Mouse (Mus musculus) embryo, embryonic 10 days (tissue): ENCODE data around the gene Hdac5.

Experiments used
- DNase-seq: peaks from one replicate; pipeline ENCODE4 v3.0.0-alpha.2; 2015; ENCODE audit warnings: low spot score

Gene Hdac5

DNA sequence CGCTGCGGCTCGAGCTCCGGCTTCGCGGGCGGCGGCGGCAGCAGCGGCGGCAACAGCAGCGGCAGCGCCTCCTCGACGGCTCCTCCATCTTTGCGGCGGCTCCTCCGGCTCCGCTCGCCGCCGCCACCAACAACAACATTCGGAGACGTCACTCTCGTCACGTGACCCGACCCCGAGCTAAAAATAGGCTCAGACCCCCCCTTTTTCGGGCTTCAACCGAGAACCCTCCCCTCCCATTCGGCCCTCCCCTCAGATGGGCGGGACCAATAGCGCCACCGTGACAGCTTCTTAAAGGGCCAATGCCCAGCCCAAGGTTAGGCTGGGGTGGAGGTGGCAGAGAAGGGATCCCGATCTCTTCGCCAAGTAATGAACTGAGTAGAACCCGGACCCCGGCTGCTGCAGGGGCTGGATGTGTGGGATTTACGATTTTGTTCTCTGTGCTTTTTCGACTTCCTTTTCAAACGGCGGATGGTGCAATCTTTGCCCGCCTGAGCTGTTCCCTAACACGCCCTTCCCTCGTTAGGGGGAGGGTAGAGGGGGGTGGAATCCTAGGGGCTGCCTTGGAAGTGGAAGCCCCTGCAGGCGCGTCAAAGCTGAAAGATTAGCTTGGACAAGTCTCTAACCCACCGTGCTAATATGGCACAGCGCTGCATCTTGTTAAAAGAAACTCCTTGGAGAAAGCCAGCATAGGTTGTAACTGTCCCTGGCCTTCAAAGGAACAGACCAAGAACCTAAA is at the start of gene Hdac5:
Gene Hdac5, minus strand, starts transcription at position 161 of the 736 bp plus-strand sequence.
- DNase-seq: peak; percentile 99

DNA sequence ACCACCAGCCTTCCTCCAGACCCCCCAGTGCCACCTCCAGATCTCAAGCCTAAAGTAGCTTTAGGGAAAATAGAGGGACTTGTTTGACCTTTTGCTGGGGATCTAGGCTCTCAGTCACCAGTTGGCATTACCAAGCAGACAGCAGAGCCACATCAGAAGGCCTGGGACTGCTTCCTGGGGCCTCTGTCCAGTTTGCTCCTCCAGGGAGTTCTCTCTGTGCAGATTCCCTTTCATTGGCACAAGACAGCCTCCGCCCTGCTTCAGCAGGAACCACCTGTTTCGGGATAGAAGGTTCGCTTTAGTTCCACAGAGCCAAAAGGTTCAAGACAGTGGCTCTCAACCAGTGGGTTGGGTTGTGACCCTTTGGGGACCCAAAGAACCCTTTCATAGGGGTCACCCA is 49.6 kb upstream of the Hdac5 start:
- no peak for DNase-seq

DNA sequence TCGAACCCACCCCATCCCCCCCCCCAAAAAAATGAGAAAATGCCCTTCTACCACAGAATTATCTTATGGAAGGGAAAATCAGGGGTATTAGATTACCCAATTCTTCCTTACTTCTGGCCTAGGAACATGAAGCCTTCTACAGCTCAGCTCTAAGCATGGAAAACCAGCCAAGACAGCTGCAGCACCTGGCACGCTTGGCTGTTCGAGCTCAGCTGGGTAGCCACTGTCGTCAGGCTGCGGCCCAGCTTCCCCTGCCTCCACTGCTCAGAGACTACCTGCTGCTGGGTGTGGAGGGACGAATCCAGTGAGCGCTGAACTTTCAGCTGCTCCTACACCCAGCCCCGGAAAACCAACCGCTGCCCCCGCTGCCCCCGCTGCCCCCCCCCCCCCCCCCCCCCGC is 47.8 kb upstream of the Hdac5 start:
- no peak for DNase-seq

DNA sequence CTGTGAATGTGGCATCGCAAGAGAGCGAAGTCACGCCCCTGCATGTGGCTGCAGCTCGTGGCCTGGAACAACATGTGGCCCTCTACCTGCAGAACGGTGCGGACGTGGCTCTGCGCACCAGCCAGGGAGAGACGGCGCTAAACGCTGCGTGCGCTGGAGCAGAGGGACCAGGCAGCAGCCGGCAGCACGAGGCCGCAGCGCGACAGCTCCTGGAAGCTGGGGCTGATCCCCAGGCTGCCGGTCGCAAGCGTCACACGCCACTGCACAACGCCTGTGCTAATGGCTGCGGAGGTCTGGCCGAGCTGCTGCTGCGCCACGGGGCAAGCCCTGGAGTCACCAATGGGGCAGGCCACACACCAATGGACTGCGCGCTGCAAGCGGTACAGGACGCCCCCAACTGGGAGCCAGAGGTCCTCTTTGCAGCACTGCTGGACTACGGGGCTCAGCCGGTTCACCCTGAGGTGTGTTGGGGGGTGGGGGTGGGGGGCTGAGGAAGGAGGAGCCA is 46.5 kb upstream of the Hdac5 start:
- peak; percentile 83 for DNase-seq

DNA sequence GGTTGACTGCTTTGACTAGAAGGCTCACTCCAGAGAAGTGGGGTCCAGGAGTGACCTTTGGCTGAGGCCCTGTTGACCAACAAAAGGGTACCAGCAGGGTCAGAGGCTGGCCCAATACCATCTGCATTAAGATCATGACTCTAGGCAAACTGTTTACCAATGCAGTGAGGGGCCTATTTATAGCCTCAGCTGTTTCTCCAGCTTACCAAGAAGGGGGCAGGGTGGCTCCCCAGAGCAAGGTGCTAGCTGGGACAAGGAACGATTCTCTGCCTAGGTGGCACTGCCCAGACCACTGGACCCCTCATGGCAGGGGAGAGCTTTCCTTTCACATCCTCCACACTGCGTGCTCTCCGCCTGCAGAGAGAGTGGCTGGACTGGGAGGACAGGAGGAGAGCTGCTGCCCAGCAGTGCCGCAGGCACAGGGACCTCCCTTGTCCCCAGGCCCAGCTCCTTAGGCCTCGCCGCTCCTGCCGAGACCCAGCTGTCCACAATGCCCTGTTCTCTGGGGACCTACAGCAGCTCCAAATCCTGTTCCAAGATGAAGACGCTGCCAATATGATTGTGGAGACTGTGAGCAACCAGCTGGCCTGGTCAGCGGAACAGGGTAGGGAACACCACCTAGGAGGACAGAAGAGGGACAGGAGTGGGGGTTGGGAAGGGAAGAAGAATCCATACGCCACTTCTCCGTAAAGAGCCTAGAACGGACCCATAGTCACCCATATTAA is 38.7 kb upstream of the Hdac5 start, which contains the start of gene Asb16:
Gene Asb16, plus strand, starts transcription at position 224 of the 725 bp plus-strand sequence.
- no peak for DNase-seq

DNA sequence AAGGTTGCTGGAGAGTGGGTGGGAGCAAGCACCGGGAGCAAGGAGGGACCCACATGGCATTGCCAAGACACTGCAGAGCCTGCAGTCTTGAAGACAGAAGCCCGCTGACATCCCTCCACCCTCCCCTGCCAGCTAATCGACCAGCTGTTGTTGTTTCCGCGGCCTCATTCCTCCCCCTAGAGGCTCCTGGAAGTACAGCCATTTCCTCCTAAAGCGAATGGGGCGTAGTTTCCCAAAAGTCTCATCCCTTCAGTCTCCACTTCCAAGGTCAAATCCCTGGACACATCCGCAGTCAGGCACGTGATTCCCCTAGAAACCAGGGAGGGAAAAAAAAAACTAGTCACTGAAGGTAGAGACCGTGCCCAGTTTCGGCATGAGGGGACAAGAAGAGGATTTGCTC is 37.5 kb upstream of the Hdac5 start:
- DNase-seq: peak; percentile 84

DNA sequence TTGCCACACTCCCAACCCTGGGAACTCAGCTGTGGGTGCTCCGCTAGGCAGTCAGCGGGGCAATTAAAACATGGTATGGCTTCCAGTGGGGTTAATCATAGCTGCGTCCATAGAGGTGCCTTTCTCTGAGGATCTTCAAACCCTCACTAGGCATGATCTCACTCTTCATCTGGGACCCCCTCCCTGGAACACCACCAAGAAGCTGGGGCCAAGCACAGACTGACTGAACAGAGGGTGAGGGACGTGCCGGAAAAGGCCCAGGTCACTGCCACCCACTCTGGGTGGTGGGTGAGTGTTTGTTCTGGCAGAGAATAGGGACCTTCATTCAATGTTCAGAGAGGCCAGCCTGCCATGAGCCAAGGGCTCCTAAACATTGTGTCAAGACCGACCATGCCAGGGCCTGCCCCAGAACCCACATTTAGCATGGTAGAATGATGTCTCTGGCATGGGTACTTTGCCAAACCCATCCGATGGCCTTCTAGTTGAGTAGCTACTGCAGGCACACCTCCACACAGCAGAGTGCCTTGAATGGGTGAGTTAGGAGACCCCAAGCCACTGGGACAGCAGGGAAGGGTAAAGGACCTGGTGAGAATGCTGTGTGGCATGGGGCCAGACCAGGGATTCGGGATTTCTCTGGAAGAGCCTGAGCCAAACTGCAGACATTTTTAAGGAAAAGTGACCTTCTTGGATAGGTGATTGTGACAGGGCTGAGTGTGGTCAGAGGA is 36.8 kb upstream of the Hdac5 start:
- DNase-seq: no peak

DNA sequence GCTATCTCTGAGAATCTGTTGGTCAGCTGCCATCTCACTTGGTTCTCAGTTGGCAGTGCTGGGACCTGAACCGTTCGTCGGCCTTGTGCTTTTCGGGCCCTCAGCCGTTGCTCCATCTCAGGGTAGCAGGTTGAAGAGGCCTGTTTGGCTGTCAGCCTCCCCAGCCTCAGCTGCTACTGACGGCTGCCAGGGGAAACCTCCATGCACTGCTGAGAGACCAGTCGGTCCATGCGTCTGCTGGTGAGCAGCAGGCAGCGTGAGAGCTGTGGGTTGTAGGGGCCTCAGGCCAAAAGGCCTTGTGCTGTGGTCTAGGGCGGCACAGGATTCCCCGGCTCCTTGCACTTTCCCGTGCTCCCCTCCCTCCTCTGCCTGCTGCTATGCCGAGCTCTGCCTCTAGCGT is 35.9 kb upstream of the Hdac5 start:
- DNase-seq: no peak

DNA sequence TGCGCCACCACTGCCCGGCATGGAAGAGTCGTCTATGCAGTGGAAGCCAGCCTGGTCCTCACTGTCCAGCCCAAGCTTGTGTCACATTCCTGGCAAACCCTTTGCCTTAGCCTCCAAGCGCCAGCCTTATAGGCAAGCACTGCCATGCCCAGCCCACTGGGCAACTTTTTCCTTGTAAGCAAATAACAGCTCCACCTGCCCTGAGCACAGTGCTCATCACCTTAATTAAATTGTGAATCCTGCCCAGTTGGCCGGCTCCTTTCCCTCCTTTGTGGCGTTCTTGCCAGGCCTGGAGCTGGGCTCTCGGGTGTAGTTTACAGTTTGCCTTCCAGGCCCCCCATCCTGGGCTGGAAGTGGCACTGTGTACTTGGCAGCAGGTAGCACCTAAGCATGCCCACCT is 33.2 kb upstream of the Hdac5 start:
- no peak for DNase-seq

DNA sequence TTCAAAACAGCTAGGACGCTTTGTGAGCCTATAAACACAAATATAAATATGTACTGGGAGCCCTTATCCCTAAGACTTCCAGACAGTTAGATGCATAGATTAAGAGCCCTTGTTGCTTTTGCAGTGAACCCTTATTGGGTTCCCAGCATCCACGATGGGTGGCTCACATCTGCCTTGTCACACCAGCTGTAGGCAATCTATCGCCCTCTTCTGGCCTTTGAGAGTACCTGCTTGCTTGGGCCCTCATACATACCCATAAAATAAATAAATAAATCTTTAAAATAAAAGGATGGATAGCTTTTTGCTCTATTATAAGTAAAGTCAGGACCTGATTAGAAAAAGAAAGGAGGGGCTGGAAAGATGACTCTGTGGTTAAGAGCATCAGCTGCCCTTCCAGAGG is 28.6 kb upstream of the Hdac5 start:
- peak; percentile 42 for DNase-seq

DNA sequence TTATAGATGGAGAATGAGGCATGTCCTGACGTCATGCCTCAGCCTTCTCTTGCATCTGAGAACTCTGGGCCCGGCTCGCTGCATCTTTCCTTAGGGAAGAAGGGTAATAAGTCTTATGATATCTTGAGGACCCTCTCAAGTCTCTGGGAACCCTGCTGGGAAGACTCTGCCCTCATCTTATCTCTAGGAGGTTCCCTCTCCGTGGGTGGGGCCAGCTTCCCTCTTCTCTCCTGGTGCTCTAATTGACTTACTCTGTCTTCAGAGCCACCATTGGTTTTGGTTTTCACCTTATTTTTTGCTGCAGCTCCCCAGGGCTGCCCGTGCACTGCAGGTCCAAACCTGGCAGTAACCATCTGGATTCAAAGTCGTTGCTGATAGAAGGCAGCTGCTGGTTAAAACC is 28.1 kb upstream of the Hdac5 start:
- no peak for DNase-seq

DNA sequence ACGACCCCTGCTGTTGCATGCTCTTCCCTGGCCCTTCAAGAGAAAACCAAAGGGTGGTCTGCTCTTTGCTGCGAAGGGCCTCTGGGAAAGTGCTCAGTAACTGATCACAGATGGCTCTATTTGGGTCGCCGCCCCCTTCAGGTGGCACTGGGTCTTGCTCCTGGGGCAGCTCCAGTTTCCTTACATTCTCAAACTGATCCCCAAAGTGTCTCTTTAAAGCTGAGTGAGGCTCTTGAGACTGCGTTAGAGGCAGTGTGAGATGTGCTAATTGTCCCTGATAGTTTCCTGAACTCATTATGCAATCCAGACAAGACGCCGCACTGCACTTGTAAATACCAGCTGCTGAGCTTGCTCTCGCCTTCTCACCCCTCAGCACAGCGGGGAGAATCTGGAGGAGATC is 27.5 kb upstream of the Hdac5 start:
- peak; percentile 64 for DNase-seq

DNA sequence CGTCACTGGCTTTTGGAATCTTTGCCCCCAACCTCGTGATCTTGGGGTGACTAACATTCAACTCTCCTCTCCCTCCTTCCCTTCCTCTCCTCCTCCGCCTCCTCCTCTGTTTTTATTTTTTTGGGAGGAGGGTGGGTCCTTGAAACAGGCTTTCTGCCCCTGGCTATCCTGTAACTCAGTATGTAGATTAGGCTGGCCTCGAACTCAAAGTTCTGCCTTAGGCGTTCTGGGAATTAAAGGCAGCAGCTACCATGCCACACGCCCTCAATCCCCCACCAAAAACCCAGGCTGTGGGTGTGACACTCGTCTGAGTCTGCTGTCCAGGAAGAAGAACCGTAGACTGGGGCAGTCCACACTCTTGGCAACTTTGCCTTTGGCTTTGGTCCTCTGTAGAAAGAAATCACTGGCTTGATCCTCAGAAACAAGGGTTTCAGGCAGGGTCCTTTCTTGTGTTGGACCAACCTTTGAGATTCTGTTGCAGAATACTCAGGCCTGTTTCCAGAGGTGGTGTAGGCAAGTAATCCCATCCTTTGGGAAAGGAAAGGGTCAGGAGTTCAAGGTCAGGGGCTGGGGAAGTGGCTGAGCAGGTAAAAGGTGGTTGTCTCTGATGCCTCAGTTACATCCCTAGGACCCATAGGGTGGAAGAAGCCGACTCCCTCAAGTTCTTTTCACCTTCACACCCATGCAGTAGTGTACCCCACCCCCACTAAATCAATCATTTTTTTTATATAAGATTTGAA is 19.6 kb upstream of the Hdac5 start:
- DNase-seq: no peak

DNA sequence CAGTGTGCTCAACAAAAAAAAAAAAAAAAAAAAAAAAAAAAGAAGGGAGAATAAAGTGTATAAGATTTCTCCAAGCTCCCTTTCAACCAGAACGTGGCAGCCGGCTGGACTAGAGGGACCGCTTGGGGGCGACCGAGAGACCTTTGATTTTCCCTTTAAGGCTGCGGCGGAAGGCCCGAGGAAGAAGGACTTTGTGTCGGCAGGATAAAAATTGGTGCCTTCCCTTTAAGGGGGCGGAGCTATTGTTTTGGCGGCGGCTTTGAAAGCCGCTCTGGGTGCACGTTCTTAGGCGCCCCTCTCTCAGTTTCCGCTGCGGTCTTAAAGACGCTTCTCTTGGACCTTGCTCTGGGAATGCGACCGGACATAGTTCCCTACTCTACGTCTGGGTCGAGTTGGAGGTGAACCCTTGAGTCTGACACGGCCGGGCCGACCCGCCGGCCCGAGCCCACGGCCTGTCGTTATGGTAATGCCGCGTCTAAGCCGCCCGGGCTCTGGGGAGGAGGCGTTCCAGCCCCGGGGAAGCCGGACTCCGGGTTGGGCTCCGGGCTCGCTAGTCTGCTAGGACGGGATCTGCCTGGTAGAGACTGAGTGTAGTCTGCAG is 18.8 kb upstream of the Hdac5 start, which contains the start of gene BC030867:
Gene BC030867, plus strand, starts transcription at position 253 of the 601 bp plus-strand sequence.
- peak; percentile 95 for DNase-seq

DNA sequence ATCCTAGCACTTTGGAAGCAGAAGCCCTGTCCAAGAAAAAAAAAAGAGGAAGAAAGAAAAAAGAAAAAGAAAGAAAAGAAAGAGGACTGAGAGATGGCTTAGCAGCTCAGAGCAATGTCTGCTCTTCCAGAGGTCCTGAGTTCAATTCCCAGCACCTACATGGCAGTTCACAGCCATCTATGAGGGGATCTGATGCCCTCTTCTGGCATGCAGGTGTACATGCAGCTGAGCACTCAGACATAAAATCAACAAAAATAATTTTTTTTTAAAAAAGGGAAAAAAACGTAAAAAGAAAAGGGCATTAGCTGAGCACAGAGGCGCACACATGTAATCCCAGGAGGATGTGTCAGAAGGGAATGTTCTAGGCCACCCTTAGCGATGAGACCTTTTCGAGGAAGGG is 16.9 kb upstream of the Hdac5 start:
- no peak for DNase-seq

DNA sequence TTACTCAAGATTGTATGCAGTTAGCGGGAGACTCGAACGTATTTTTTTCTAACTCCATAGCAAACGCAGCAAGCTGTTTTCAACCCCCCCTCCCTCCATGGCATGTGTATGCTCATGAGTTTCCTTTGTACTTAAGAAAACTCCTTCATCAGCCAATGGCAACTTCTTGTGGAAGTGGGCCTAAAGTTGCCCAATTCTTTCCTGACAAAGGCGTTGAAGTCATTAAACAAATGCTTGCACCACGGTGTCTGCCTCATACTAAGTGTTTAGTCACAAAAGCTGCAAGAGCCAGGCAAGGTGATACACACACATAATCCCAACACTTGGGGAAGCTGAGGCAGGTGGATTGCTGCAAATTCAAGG is 16.3 kb upstream of the Hdac5 start:
- DNase-seq: no peak

DNA sequence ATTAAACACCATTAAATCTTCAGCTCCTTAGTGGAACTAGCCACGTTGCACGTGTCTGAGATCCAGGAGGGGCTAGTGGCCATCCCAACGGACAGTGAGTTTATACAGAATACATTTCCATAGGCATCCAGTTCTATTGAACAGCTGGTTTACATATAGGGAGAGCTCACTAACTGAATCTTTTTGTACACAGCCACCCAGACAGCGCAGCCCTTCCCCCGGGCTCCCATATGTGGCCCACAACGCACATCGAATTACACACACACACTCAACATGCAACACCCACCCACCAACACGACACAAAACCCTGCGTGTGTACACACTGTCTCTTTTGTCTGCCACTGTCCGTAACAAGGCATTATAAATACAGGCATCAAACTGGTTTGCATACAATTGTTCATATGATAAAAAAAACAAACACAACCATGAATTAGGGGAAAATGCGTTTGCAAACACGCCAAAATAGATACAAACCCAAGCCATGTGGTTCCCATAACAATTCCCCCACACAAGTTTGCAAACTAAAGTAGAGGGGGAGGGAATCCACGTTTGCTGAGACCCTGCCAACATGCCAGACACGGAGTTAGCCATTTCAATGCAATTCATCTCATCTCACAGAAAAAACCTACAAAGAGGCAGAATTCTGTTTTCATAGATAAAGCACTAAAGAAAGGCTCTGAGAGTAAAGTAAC is 15.8 kb upstream of the Hdac5 start:
- no peak for DNase-seq

DNA sequence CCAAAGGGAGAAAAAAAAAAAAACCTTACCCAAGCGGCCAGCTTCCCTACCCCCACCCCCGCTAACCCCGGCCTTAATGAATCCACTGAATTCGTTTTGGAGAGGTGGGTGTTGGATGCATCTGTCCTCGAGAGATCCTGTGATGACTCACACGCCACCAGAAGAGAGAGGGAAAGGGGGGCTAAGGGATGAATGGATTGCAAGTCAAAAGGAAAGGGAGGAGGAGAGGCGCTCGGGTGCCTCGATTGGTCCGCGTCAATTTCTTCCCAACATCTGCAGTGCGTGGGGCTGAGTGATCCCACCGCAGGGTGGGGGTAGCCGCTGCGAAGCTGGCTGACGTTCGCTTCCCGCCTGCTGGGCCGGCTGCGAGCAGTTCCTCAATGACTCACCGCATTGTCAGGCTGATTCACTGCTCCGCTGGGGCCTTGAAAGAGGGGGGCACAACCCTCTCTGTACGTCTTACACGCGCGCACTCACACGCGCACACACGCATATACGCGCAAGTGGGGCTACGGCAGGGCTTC is 15.0 kb upstream of the Hdac5 start:
- DNase-seq: peak; percentile 75

DNA sequence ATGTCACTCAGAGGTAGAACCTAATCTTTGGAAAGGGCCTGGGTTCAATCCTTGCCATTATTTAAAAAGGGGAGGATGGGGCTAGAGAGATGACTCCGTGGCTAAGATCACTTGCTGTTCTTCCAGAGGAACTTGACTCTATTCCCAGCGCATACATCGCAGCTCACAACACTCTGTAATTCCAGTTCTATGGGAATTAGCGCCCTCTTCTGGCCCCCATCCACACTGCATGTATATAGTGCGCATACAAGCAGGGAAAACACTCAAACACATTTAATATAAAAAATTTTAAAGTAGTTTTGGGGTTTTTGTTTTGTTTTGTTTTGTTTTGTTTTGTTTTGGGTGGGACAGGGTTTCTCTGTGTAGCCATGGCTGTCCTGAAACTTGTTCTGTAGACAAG is 11.9 kb upstream of the Hdac5 start:
- DNase-seq: no peak

DNA sequence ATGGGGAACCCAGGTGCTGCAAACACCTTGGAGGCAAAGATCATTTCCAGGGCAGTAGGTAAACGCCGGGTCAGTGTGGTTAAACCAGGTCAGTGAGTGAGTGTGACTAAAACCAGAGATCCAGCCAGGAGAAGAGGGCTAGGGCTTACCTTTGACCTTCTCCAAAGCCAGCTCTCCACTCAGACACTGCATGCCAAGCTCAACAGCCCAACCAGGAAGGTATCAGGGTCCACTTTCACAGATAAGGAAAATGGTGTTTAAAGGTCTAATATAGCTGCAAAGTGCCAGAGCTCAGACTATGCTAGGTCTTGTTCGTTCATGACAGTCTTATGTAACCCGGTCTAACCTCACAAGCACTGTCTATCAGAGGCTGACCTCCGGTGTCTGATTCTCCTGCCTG is 11.3 kb upstream of the Hdac5 start:
- no peak for DNase-seq

DNA sequence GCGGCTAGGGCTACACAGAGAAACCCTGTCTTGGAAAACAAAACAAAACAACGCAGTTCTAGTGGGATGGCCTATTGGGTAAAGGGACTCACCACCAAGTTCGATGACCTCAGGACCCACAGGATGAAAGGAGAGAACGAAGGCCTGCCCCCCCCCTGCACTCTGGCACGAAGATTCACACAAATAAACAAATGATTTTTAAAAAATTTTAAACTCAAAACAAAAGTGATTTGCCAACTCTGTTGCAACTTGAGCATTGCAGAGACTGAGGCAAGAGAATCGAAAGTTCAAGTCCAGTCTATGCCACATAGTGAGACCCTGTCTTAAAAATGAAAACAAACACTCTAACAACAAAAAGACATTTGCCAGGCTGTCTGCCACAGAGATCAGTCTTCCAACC is 10.7 kb upstream of the Hdac5 start:
- no peak for DNase-seq
